Mouse (Mus musculus): ENCODE measurements around the gene Prkra. TPM values are rescaled to one million over a fixed set of nuclear protein-coding genes. Genes with fewer than 3 reads are reported as not detected.

Prkra gene
- total and polyA plus RNA-seq, 3 experiments, result 21.0 to 25.2 (median 21.3) TPM

Other genes starting within 250 kb of the Prkra start
- 10 to 100 TPM; 25.0 to 30.4 TPM for gene Osbpl6, start 241.5 kb downstream of the Prkra start, total RNA-seq (2021)
- gene Osbpl6, start 241.5 kb downstream of the Prkra start, polyA plus RNA-seq (2012; rRNA removed), result 17.3 and 17.7 TPM in 2 replicates
- gene Pjvk, start 461 bp upstream of the Prkra start, total RNA-seq (2021), result under 1 TPM in 1 of 2 experiments, not detected in 1; 0.24 TPM
- gene Pjvk, start 461 bp upstream of the Prkra start, polyA plus RNA-seq (2012; rRNA removed), result not detected in 2 replicates
- gene Fkbp7, start 25.1 kb upstream of the Prkra start, total RNA-seq (2021), result 10 to 100 TPM; 22.8 to 33.6 TPM
- gene Fkbp7, start 25.1 kb upstream of the Prkra start, polyA plus RNA-seq (2012; rRNA removed), result 0.21 and 0.57 TPM in 2 replicates
- gene Plekha3, start 27.3 kb upstream of the Prkra start, total RNA-seq (2021), result 10 to 100 TPM; 45.2 to 57.6 TPM
- 15.2 and 16.6 TPM in 2 replicates for gene Plekha3, start 27.3 kb upstream of the Prkra start, polyA plus RNA-seq (2012; rRNA removed)